Mouse (Mus musculus): ENCODE measurements around the gene Trmt13. TPM values are rescaled to one million over a fixed set of nuclear protein-coding genes. Genes with fewer than 3 reads are reported as not detected.

Gene Trmt13
- total and polyA plus RNA-seq, 3 experiments = 3.8 to 42.9 (median 35.8) TPM

DNA sequence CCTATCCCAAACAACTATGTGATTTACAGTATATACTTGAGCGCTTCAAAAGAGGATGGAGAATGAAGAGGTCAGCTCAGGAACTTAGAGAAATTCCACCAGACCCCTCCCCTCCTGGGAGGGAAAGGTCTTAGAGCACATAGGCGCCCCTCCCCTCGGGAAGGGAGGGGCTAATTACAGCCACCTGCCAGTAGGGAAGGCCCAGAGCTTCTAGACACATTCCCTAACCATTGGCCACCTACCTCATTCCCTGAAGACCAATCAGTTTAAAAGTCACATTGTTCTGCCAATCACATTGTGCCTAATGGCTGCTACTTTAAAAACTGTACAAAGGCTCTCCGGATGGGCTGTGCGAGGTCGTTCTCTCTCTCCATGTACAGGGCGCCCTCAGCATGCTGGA, 8.3 kb upstream of the Trmt13 start:
- no peak for ATAC-seq (ENCODE audit: extremely low read depth, insufficient number of reproducible peaks, low FRiP score, poor library complexity, severe bottlenecking)
- no peak for DNase-seq (ENCODE audit: low spot score)
- H3K9me3 ChIP-seq (replicated peaks) = no peaks in the 10 kb centered on the region
- H3K4me3 ChIP-seq (ENCODE audit: low read depth, low read length) = no peak overlapping the region
- H3K36me3 ChIP-seq (replicated peaks) = peaks cover 62% of the 10 kb centered on the region
- TF ChIP-seq CTCF (IDR thresholded peaks at IDR 0.05; ENCODE audit: low read depth, low read length) (no peak), GATA1 (IDR thresholded peaks at IDR 0.05; ENCODE audit: borderline replicate concordance, low read length) (no peak), GATA2 (IDR thresholded peaks at IDR 0.05; ENCODE audit: borderline replicate concordance, low read depth, low read length) (no peak), TAL1 (conservative IDR thresholded peaks at IDR 0.05; ENCODE audit: low read depth, low read length) (no peak), POLR2AphosphoS5 (IDR thresholded peaks at IDR 0.05; ENCODE audit: insufficient replicate concordance, low read depth, low read length) (no peak)
- no peaks in the 10 kb centered on the region for H3K27me3 ChIP-seq (ENCODE audit: insufficient read depth, low read length)
- H3K4me1 ChIP-seq (ENCODE audit: insufficient read depth, low read depth, low read length) = peaks cover 35% of the 10 kb centered on the region

DNA sequence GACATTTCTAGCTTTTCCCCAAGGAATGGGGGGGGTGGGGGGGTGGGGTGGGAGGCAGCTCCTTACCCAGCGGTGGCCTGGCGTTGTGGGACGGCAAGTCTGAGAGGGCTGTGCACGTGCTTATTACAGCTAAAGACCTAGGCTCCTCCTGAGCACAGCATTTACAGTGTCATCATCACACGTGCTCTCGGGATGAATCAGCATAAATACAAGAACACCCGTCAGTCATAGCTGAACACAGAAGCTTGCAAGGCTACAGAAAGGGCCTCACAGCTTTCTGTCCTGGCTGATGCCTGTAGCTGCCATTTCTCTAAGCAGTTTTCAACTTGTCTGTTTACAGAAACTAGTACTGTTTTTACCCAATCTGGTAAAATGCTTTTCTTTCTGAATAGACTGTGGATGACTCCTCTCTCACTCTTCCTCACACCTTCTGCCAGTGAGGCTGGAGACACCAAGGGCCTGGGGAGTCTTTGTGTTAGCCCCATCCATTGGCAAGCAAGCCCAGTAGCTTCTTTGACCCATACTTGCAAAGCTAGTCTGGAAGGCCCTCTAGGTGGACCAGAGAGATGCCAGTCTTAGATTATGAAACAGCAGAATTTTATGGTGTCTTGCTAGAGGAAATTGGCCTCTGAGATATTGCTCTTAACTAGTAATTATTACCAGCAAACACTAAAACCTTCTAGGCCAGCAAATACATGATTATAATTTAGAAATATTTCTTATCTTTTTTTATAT, 6.4 kb upstream of the Trmt13 start:
- H3K4me3 ChIP-seq (ENCODE audit: low read depth, low read length) = no peak overlapping the region; the same call in 1 of the 2 replicates
- no peaks in the 10 kb centered on the region for H3K27me3 ChIP-seq (ENCODE audit: insufficient read depth, low read length)
- no peaks in the 10 kb centered on the region for H3K9me3 ChIP-seq (replicated peaks)
- TF ChIP-seq GATA2 (IDR thresholded peaks at IDR 0.05; ENCODE audit: borderline replicate concordance, low read depth, low read length) = no peak
- DNase-seq (ENCODE audit: low spot score) = peak; percentile 26
- H3K4me1 ChIP-seq (ENCODE audit: insufficient read depth, low read depth, low read length) = peaks cover 41% of the 10 kb centered on the region
- H3K36me3 ChIP-seq (replicated peaks) = peaks cover 56% of the 10 kb centered on the region
- ATAC-seq (ENCODE audit: extremely low read depth, insufficient number of reproducible peaks, low FRiP score, poor library complexity, severe bottlenecking) = peak; percentile 96

DNA sequence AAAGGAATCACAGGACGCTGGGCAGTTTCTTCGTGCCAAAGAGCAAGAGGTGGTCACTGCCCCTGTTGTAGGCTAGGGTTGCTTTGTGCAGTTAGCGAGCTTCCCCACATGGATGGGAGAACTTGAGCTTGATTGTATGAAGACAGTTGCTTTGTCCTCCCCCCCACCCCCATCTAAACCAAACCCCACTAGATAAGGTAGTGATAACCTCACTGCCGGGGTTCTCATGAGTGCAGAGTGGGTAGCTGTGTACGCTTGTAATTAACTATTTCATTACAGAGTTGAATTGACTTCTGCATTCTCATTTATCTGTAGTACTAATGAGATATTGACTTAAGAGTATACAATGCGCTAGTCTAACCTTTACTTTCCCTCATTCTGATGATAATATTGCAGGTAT, 4.5 kb upstream of the Trmt13 start:
- Histone ChIP-seq H3K27me3 (ENCODE audit: insufficient read depth, low read length) (no peaks in the 10 kb centered on the region), H3K9me3 (replicated peaks) (no peaks in the 10 kb centered on the region), H3K4me1 (ENCODE audit: insufficient read depth, low read depth, low read length) (peaks cover 50% of the 10 kb centered on the region), H3K36me3 (replicated peaks) (peaks cover 72% of the 10 kb centered on the region), H3K4me3 (ENCODE audit: low read depth, low read length) (no peak overlapping the region; the same call in 1 of the 2 replicates)
- DNase-seq (ENCODE audit: low spot score) (no peak), ATAC-seq (ENCODE audit: extremely low read depth, insufficient number of reproducible peaks, low FRiP score, poor library complexity, severe bottlenecking) (no peak; the same call in 1 of the 2 replicates)
- no peak for TF ChIP-seq POLR2AphosphoS5 (IDR thresholded peaks at IDR 0.05; ENCODE audit: insufficient replicate concordance, low read depth, low read length)
- TF ChIP-seq CTCF (IDR thresholded peaks at IDR 0.05; ENCODE audit: low read depth, low read length) = no peak
- no peak for TF ChIP-seq TAL1 (conservative IDR thresholded peaks at IDR 0.05; ENCODE audit: low read depth, low read length)
- no peak for TF ChIP-seq GATA1 (IDR thresholded peaks at IDR 0.05; ENCODE audit: borderline replicate concordance, low read length)
- TF ChIP-seq GATA2 (IDR thresholded peaks at IDR 0.05; ENCODE audit: borderline replicate concordance, low read depth, low read length) = no peak

DNA sequence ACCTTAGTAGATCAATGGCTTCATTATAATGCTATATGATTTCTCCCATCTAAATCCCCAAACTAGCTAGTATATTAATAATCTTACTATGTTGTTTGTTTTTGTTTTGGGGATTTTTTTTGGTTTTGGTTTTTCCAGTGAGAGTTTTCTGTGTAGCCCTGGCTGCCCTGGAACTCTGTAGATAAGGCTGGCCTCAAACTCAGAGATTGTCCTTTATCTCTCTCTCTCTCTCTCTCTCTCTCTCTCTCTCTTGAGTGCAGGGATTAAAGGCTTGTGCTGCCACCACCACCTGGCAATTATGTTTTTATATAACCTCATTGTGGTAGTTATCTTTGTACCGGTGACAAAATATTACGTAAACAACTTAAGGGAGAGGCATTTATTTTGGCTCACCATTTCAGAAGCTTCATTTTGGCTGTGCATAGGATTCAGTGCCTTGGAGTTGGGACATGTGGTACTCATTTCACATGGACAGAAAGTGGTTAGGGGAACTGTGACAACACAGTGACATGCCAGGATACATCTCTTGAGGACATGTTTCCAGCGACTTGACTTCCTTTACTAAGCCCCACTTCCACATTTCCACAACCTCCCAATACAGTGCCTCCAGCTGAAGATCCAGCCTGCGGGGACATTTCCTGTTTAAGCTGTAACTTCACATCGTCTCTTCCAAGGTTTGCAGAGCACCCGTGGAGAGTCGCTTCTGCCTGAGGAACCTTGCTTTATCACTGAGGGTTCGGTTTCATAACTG, 1.1 kb upstream of the Trmt13 start:
- DNase-seq (ENCODE audit: low spot score) (no peak), ATAC-seq (ENCODE audit: extremely low read depth, insufficient number of reproducible peaks, low FRiP score, poor library complexity, severe bottlenecking) (no peak)
- Histone ChIP-seq H3K4me1 (ENCODE audit: insufficient read depth, low read depth, low read length) (peaks cover 38% of the 10 kb centered on the region), H3K4me3 (ENCODE audit: low read depth, low read length) (no peak overlapping the region), H3K36me3 (replicated peaks) (peaks cover 70% of the 10 kb centered on the region), H3K27me3 (ENCODE audit: insufficient read depth, low read length) (no peaks in the 10 kb centered on the region), H3K9me3 (replicated peaks) (no peaks in the 10 kb centered on the region)
- TF ChIP-seq CTCF (IDR thresholded peaks at IDR 0.05; ENCODE audit: low read depth, low read length) (no peak), TAL1 (conservative IDR thresholded peaks at IDR 0.05; ENCODE audit: low read depth, low read length) (no peak), GATA1 (IDR thresholded peaks at IDR 0.05; ENCODE audit: borderline replicate concordance, low read length) (no peak), GATA2 (IDR thresholded peaks at IDR 0.05; ENCODE audit: borderline replicate concordance, low read depth, low read length) (no peak), POLR2AphosphoS5 (IDR thresholded peaks at IDR 0.05; ENCODE audit: insufficient replicate concordance, low read depth, low read length) (no peak)

DNA sequence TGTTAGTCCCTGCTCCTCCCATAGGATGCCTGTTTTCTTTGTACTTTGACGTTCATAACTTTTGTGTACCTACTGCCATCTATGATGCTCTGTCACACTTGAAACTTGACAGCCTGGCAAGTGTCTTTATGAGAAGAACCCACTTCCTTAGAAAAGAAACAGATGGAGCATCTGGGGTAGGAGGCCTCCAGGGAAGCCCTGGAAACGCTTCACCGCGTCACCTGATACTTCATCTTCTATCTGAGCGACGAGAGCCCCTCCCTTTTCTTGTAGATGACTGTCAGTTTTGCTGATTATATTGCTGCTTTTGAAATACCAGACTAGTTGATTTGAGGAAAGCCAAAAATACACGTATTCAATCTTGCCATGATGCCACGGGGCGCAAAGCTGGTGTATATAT, 9.8 kb downstream of the Trmt13 start:
- ATAC-seq (ENCODE audit: extremely low read depth, insufficient number of reproducible peaks, low FRiP score, poor library complexity, severe bottlenecking) (no peak), DNase-seq (ENCODE audit: low spot score) (no peak)
- H3K9me3 ChIP-seq (replicated peaks) = no peaks in the 10 kb centered on the region
- H3K27me3 ChIP-seq (ENCODE audit: insufficient read depth, low read length) = no peaks in the 10 kb centered on the region
- H3K36me3 ChIP-seq (replicated peaks) = peaks cover 68% of the 10 kb centered on the region
- TF ChIP-seq CTCF (IDR thresholded peaks at IDR 0.05; ENCODE audit: low read depth, low read length) (no peak), GATA1 (IDR thresholded peaks at IDR 0.05; ENCODE audit: borderline replicate concordance, low read length) (no peak), GATA2 (IDR thresholded peaks at IDR 0.05; ENCODE audit: borderline replicate concordance, low read depth, low read length) (no peak), POLR2AphosphoS5 (IDR thresholded peaks at IDR 0.05; ENCODE audit: insufficient replicate concordance, low read depth, low read length) (no peak), TAL1 (conservative IDR thresholded peaks at IDR 0.05; ENCODE audit: low read depth, low read length) (no peak)
- peaks cover 9% of the 10 kb centered on the region; the same call in 1 of the 2 replicates for H3K4me1 ChIP-seq (ENCODE audit: insufficient read depth, low read depth, low read length)
- H3K4me3 ChIP-seq (ENCODE audit: low read depth, low read length) = no peak overlapping the region

DNA sequence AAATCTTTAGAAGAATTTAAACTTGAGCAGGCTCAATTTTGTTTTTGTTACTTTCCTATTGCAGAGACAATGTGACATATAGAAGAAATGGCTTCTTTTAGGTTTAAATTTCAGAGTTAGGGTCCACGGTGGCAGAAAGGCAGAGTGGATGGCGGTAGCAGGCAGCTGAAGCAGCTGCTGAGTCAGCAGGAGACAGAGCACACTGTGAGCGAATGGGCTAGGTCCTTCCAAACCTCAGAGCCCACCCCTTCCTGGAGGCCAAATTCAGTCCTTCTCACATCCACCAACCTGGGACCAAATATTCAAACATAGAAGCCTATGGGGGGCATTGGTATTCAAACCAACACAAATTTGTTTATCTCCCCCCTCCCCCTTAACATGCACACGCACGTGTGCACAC, 12.6 kb downstream of the Trmt13 start:
- Histone ChIP-seq H3K9me3 (replicated peaks) (no peaks in the 10 kb centered on the region), H3K4me1 (ENCODE audit: insufficient read depth, low read depth, low read length) (peaks cover 25% of the 10 kb centered on the region), H3K27me3 (ENCODE audit: insufficient read depth, low read length) (no peaks in the 10 kb centered on the region), H3K36me3 (replicated peaks) (peaks cover 62% of the 10 kb centered on the region), H3K4me3 (ENCODE audit: low read depth, low read length) (no peak overlapping the region)
- TF ChIP-seq GATA2 (IDR thresholded peaks at IDR 0.05; ENCODE audit: borderline replicate concordance, low read depth, low read length) (no peak), POLR2AphosphoS5 (IDR thresholded peaks at IDR 0.05; ENCODE audit: insufficient replicate concordance, low read depth, low read length) (no peak), GATA1 (IDR thresholded peaks at IDR 0.05; ENCODE audit: borderline replicate concordance, low read length) (no peak), CTCF (IDR thresholded peaks at IDR 0.05; ENCODE audit: low read depth, low read length) (no peak), TAL1 (conservative IDR thresholded peaks at IDR 0.05; ENCODE audit: low read depth, low read length) (no peak)
- ATAC-seq (ENCODE audit: extremely low read depth, insufficient number of reproducible peaks, low FRiP score, poor library complexity, severe bottlenecking) = no peak
- DNase-seq (ENCODE audit: low spot score) = no peak
